Comparison of ENCODE assay signal across 11 mouse cellular contexts in the genomic region with DNA sequence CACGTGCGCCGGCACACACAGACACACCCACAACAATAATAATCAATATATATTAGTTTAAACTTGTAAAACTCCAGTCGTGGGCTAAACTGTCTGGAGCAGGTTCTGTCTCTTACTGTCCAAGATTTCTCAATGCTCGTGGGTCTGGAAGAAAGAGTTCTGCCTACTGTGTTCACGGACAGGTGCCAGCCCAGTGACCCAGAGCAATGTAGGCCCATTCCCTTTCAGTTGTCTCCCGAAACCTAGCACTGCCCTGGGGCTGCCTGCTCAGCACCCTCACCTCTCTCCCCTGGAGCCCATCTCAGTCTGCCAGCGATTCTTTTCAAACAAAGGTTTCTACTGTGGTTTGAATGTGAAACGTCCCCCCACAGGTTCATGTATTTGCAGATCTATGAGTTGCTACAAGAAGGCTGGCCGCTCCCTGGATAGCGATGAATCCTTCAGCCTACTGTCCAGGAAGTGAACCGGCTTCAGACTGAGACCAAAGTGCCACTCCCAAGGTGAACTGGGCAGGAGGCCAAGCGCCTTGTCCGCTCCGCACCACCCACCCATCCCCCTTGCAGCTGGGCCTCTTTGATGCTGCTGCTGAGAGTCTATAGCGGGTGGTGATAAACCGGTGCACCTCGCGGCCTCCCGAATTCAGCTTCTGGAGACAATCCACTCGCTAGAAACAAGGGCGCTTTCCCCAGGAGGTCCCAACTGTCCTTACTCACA. TPM values are rescaled to one million over a fixed set of nuclear protein-coding genes. Genes with fewer than 3 reads are reported as not detected.
DNase-seq lines count a peak whose midpoint lies in the region; ATAC-seq and TF ChIP-seq lines count a peak whose summit lies in the region.
"Had no signal": no experiment of that assay in that cellular context is flagged by ENCODE, and none has a peak within 500 bp of the region (broad histone marks: within the 10 kb centered on the region; RNA-seq: fewer than 3 reads in every experiment).

No protein-coding gene starts in this region.

- H3K27ac ChIP-seq in midbrain, embryonic 13.5 days = no peak overlapping the region
- H3K27ac ChIP-seq in midbrain, embryonic 15.5 days = no peak overlapping the region
- no peak overlapping the region for H3K27ac ChIP-seq in kidney, embryonic 15.5 days
- no peak overlapping the region for H3K27ac ChIP-seq in gastrocnemius, adult 2 months
- H3K27ac ChIP-seq: embryonic facial prominence, embryonic 10.5 days had no signal

- H3K4me3 ChIP-seq in midbrain, embryonic 13.5 days (replicated peaks) = no peak overlapping the region
- no peak overlapping the region for H3K4me3 ChIP-seq in midbrain, embryonic 15.5 days
- no peak overlapping the region for H3K4me3 ChIP-seq in kidney, embryonic 15.5 days (replicated peaks)
- H3K4me3 ChIP-seq in gastrocnemius, adult 2 months = no peak overlapping the region
- H3K4me3 ChIP-seq: embryonic facial prominence, embryonic 10.5 days had no signal

- 36% methylated on average over 22 of the region's 22 CpGs for WGBS in midbrain, embryonic 13.5 days
- WGBS in midbrain, embryonic 15.5 days = 37% methylated on average over 22 of the region's 22 CpGs
- WGBS in kidney, embryonic 15.5 days = 22% methylated on average over 22 of the region's 22 CpGs

- peak; percentile 32 to 57 for DNase-seq in adrenal gland, adult (ENCODE audit: inconsistent age in 2 of 2, low spot score in 1 of 2)
- no peak for DNase-seq in adrenal gland, adult 18-20 months (ENCODE audit: low spot score in 2 of 2)
- DNase-seq in ovary, postnatal 36 days (ENCODE audit: low spot score) = peak; percentile 51
- no peak for DNase-seq in frontal cortex, postnatal 10 days (ENCODE audit: low spot score in 2 of 2)
- DNase-seq in gastrocnemius, adult 2 months = no peak

- no peak for TF ChIP-seq CTCF in gastrocnemius, adult 2 months (IDR thresholded peaks at IDR 0.05)

- 0 out of 2 replicates have a peak overlapping the region, but pooled peaks have one; percentile 10 for H3K9ac ChIP-seq in midbrain, embryonic 13.5 days (replicated peaks)
- H3K9ac ChIP-seq in midbrain, embryonic 15.5 days = no peak overlapping the region
- H3K9ac ChIP-seq in kidney, embryonic 15.5 days = no peak overlapping the region

- H3K4me2 ChIP-seq in midbrain, embryonic 13.5 days (replicated peaks) = no peak overlapping the region
- H3K4me2 ChIP-seq in midbrain, embryonic 15.5 days = no peak overlapping the region
- no peak overlapping the region for H3K4me2 ChIP-seq in kidney, embryonic 15.5 days

- no peaks in the 10 kb centered on the region for H3K36me3 ChIP-seq in midbrain, embryonic 13.5 days
- no peaks in the 10 kb centered on the region for H3K36me3 ChIP-seq in midbrain, embryonic 15.5 days (replicated peaks)
- no peaks in the 10 kb centered on the region for H3K36me3 ChIP-seq in kidney, embryonic 15.5 days
- H3K36me3 ChIP-seq: embryonic facial prominence, embryonic 10.5 days had no signal

- peaks cover 18% of the 10 kb centered on the region for H3K27me3 ChIP-seq in midbrain, embryonic 13.5 days
- H3K27me3 ChIP-seq in midbrain, embryonic 15.5 days (replicated peaks) = no peaks in the 10 kb centered on the region
- H3K27me3 ChIP-seq in kidney, embryonic 15.5 days = peaks cover 36% of the 10 kb centered on the region

- no peak for ATAC-seq in midbrain, embryonic 13.5 days
- no peak for ATAC-seq in midbrain, embryonic 15.5 days (replicated peaks)
- peak; percentile 33; the same call in 1 of the 2 replicates for ATAC-seq in kidney, embryonic 15.5 days (replicated peaks; ENCODE audit: low FRiP score)

- peaks cover 10% of the 10 kb centered on the region for H3K4me1 ChIP-seq in midbrain, embryonic 13.5 days (replicated peaks)
- 0 out of 2 replicates have a peak, but pooled peaks cover 5% of the 10 kb centered on the region for H3K4me1 ChIP-seq in midbrain, embryonic 15.5 days
- H3K4me1 ChIP-seq in kidney, embryonic 15.5 days = peaks cover 5% of the 10 kb centered on the region; the same call in 1 of the 2 replicates

- intact Hi-C loops in gastrocnemius, adult 2 months (cut with DNase I) = loop anchor here (10.0 kb wide), 1 partner anchor 122 kb away; no protein-coding TSS in a partner anchor

- no peaks in the 10 kb centered on the region for H3K9me3 ChIP-seq in midbrain, embryonic 13.5 days
- no peaks in the 10 kb centered on the region for H3K9me3 ChIP-seq in midbrain, embryonic 15.5 days
- no peaks in the 10 kb centered on the region for H3K9me3 ChIP-seq in kidney, embryonic 15.5 days (replicated peaks)
- H3K9me3 ChIP-seq: embryonic facial prominence, embryonic 10.5 days had no signal

RNA-seq across cellular contexts. Expression of a gene that starts 36.5 kb away (rescaled TPM):
- total RNA-seq in adrenal gland, adult 18-20 months (2021) = not detected
- not detected in 2 replicates for polyA plus RNA-seq in midbrain, embryonic 13.5 days (2015; fragmentation: Nextera tagmentation; extraction: Ambion mirVana)
- polyA plus RNA-seq in midbrain, embryonic 15.5 days (2015; fragmentation: Nextera tagmentation; extraction: Ambion mirVana) = not detected in 2 replicates
- not detected in 2 replicates for polyA plus RNA-seq in kidney, embryonic 15.5 days (2015; fragmentation: Nextera tagmentation; extraction: Ambion mirVana)
- total RNA-seq in gastrocnemius, adult 2 months (2021) = not detected
- total RNA-seq: granulocyte monocyte progenitor cell, adult 5-6 weeks; left cerebral cortex, postnatal 36 days had no signal
- polyA plus RNA-seq: embryonic facial prominence, embryonic 10.5 days had no signal

RNA-seq across cellular contexts. Expression of a gene that starts 44.6 kb away (rescaled TPM):
- total RNA-seq in adrenal gland, adult 18-20 months (2021) = not detected
- 0.09 and 0.28 TPM in 2 replicates for polyA plus RNA-seq in midbrain, embryonic 13.5 days (2015; fragmentation: Nextera tagmentation; extraction: Ambion mirVana)
- 0.13 and 0.28 TPM in 2 replicates for polyA plus RNA-seq in midbrain, embryonic 15.5 days (2015; fragmentation: Nextera tagmentation; extraction: Ambion mirVana)
- polyA plus RNA-seq in kidney, embryonic 15.5 days (2015; fragmentation: Nextera tagmentation; extraction: Ambion mirVana) = 0.14 TPM in 1 of 2 replicates, not detected in the other
- total RNA-seq in gastrocnemius, adult 2 months (2021) = not detected
- total RNA-seq: granulocyte monocyte progenitor cell, adult 5-6 weeks; left cerebral cortex, postnatal 36 days had no signal
- polyA plus RNA-seq: embryonic facial prominence, embryonic 10.5 days had no signal

RNA-seq across cellular contexts. Expression of a gene that starts 52.8 kb away (rescaled TPM):
- total RNA-seq in adrenal gland, adult 18-20 months (2021) = not detected
- polyA plus RNA-seq in midbrain, embryonic 13.5 days (2015; fragmentation: Nextera tagmentation; extraction: Ambion mirVana) = 0.12 TPM in 1 of 2 replicates, not detected in the other
- polyA plus RNA-seq in midbrain, embryonic 15.5 days (2015; fragmentation: Nextera tagmentation; extraction: Ambion mirVana) = not detected in 2 replicates
- polyA plus RNA-seq in kidney, embryonic 15.5 days (2015; fragmentation: Nextera tagmentation; extraction: Ambion mirVana) = not detected in 2 replicates
- total RNA-seq in gastrocnemius, adult 2 months (2021) = not detected
- total RNA-seq: left cerebral cortex, postnatal 36 days had no signal

Comparison
In these comparisons a context has a peak if more than half of its experiments do, and no peak if none do; other contexts are left out.
1. DNase-seq: peak in adrenal gland, adult (2 of 2) and ovary, postnatal 36 days (single experiment); none in adrenal gland, adult 18-20 months (0 of 2), frontal cortex, postnatal 10 days (0 of 2) and gastrocnemius, adult 2 months (single experiment).